Comparison of ENCODE assay signal across 13 mouse cellular contexts in the genomic region with DNA sequence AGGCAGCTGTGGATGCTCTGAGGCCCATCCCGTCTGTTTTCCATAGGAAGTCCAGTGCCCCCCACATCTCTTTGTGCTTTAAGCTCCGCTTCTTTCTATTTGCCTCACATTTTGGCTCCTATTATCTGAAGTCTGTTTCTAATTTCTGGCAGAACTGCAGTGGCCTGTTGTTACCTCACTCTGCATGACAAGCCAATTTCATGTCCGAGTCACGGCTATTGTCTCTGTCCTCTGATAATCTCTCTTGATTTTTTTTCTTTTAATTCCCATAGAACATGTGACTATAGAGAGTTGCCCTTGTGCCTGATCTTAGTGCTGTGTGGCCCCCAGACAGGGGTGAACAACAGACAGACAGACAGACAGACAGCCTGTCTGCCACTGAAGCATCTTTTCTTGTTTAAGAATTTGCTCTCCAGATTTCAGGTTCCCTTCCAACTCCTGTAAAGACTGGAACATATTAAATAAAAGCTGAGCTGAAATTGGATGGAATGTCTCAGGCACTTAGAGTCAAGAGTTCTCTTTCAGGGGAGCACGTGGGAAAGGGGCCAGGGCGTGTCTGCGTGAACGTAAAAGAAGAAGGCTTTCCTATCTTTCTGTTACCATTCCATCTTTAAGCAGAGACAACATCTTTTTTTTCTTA. TPM values are rescaled to one million over a fixed set of nuclear protein-coding genes. Genes with fewer than 3 reads are reported as not detected.
DNase-seq lines count a peak whose midpoint lies in the region; ATAC-seq lines count a peak whose summit lies in the region.
"Had no signal": no experiment of that assay in that cellular context is flagged by ENCODE, and none has a peak within 500 bp of the region (broad histone marks: within the 10 kb centered on the region; RNA-seq: fewer than 3 reads in every experiment).

No protein-coding gene starts in this region.

- peaks cover 43 to 56% of the 10 kb centered on the region in 2 experiments for H3K4me1 ChIP-seq in heart, embryonic 14.5 days (ENCODE audit: control insufficient read depth in 2 of 2, insufficient read depth in 2 of 2, low read length in 2 of 2)
- H3K4me1 ChIP-seq in embryonic facial prominence, embryonic 12.5 days: peaks cover 37% of the 10 kb centered on the region
- H3K4me1 ChIP-seq in hindbrain, embryonic 15.5 days (replicated peaks): peaks cover 41% of the 10 kb centered on the region
- peaks cover 29% of the 10 kb centered on the region for H3K4me1 ChIP-seq in midbrain, embryonic 15.5 days

- no peaks in the 10 kb centered on the region for H3K27me3 ChIP-seq in heart, embryonic 14.5 days (ENCODE audit: control insufficient read depth, insufficient read depth, low read length)
- H3K27me3 ChIP-seq in embryonic facial prominence, embryonic 12.5 days: no peaks in the 10 kb centered on the region
- no peaks in the 10 kb centered on the region for H3K27me3 ChIP-seq in hindbrain, embryonic 15.5 days
- no peaks in the 10 kb centered on the region; the same call in 1 of the 2 replicates for H3K27me3 ChIP-seq in midbrain, embryonic 15.5 days (replicated peaks)

- no peak for ATAC-seq in heart, embryonic 14.5 days (ENCODE audit: insufficient number of reproducible peaks, insufficient read depth, low FRiP score, low read depth)
- peak; percentile 37; the same call in 1 of the 2 replicates for ATAC-seq in embryonic facial prominence, embryonic 12.5 days (ENCODE audit: insufficient number of reproducible peaks, insufficient read depth, low FRiP score, low TSS enrichment)
- ATAC-seq in hindbrain, embryonic 15.5 days (ENCODE audit: low FRiP score, low read depth): no peak
- ATAC-seq in midbrain, embryonic 15.5 days (replicated peaks): no peak; the same call in 1 of the 2 replicates
- no peak for ATAC-seq in megakaryocyte progenitor cell, adult 5-6 weeks (replicated peaks; ENCODE audit: poor library complexity)

- no peak overlapping the region for H3K4me2 ChIP-seq in heart, embryonic 14.5 days (ENCODE audit: low read length)
- peak overlapping the region; percentile 19 for H3K4me2 ChIP-seq in embryonic facial prominence, embryonic 12.5 days (replicated peaks)
- peak overlapping the region; percentile 29 for H3K4me2 ChIP-seq in hindbrain, embryonic 15.5 days
- peak overlapping the region; percentile 33 for H3K4me2 ChIP-seq in midbrain, embryonic 15.5 days

- DNase-seq in heart, adult 9 months (ENCODE audit: low spot score in 2 of 2): no peak
- no peak for DNase-seq in ovary, postnatal 36 days (ENCODE audit: low spot score)
- DNase-seq in spleen, postnatal 36 days (ENCODE audit: low spot score in 2 of 2): no peak
- DNase-seq: B cell, adult 2 months; cerebellum, adult 18-20 months; gastrocnemius, postnatal 14 days; kidney, adult 8-10 months had no signal

- H3K36me3 ChIP-seq in heart, embryonic 14.5 days (ENCODE audit: control insufficient read depth, insufficient read depth, low read length): no peaks in the 10 kb centered on the region
- no peaks in the 10 kb centered on the region for H3K36me3 ChIP-seq in embryonic facial prominence, embryonic 12.5 days
- no peaks in the 10 kb centered on the region for H3K36me3 ChIP-seq in hindbrain, embryonic 15.5 days
- no peaks in the 10 kb centered on the region for H3K36me3 ChIP-seq in midbrain, embryonic 15.5 days (replicated peaks)

- H3K27ac ChIP-seq in heart, embryonic 14.5 days (replicated peaks in 1 of 2; ENCODE audit: control insufficient read depth in 1 of 2, insufficient read depth in 1 of 2, low read depth in 2 of 2, low read length in 2 of 2): peak overlapping the region; percentile 8 to 20; a peak in 2 of 4 replicates
- H3K27ac ChIP-seq in embryonic facial prominence, embryonic 12.5 days: peak overlapping the region; percentile 71
- H3K27ac ChIP-seq in hindbrain, embryonic 15.5 days (replicated peaks): peak overlapping the region; percentile 77
- H3K27ac ChIP-seq in midbrain, embryonic 15.5 days: peak overlapping the region; percentile 84

- H3K4me3 ChIP-seq in heart, embryonic 14.5 days (ENCODE audit: control insufficient read depth in 1 of 2, insufficient read depth in 1 of 2, low read depth in 1 of 2, low read length in 2 of 2): no peak overlapping the region
- no peak overlapping the region for H3K4me3 ChIP-seq in embryonic facial prominence, embryonic 12.5 days
- H3K4me3 ChIP-seq in hindbrain, embryonic 15.5 days: no peak overlapping the region
- no peak overlapping the region for H3K4me3 ChIP-seq in midbrain, embryonic 15.5 days
- H3K4me3 ChIP-seq: myocyte had no signal

- H3K9ac ChIP-seq in heart, embryonic 14.5 days (ENCODE audit: low read length): no peak overlapping the region
- no peak overlapping the region for H3K9ac ChIP-seq in embryonic facial prominence, embryonic 12.5 days
- no peak overlapping the region for H3K9ac ChIP-seq in hindbrain, embryonic 15.5 days
- H3K9ac ChIP-seq in midbrain, embryonic 15.5 days: no peak overlapping the region

- H3K9me3 ChIP-seq in heart, embryonic 14.5 days (ENCODE audit: control insufficient read depth, low read length): no peaks in the 10 kb centered on the region
- no peaks in the 10 kb centered on the region for H3K9me3 ChIP-seq in embryonic facial prominence, embryonic 12.5 days
- H3K9me3 ChIP-seq in hindbrain, embryonic 15.5 days: no peaks in the 10 kb centered on the region
- no peaks in the 10 kb centered on the region for H3K9me3 ChIP-seq in midbrain, embryonic 15.5 days

- WGBS in heart, embryonic 14.5 days: 50% methylated on average over 8 of the region's 8 CpGs
- WGBS in embryonic facial prominence, embryonic 12.5 days: 18% methylated on average over 8 of the region's 8 CpGs
- WGBS in hindbrain, embryonic 15.5 days: 14% methylated on average over 8 of the region's 8 CpGs
- WGBS in midbrain, embryonic 15.5 days: 5% methylated on average over 8 of the region's 8 CpGs

RNA-seq across cellular contexts. Expression of a gene that starts 50.9 kb away (rescaled TPM):
- polyA plus RNA-seq in heart, embryonic 14.5 days (2014; fragmentation: Nextera tagmentation; extraction: Ambion mirVana): 0.28 TPM in 1 of 2 replicates, not detected in the other
- polyA plus RNA-seq in embryonic facial prominence, embryonic 12.5 days (2016; fragmentation: Nextera tagmentation; extraction: Ambion mirVana): 0.18 TPM in 1 of 2 replicates, not detected in the other
- polyA plus RNA-seq in hindbrain, embryonic 15.5 days (2015; fragmentation: Nextera tagmentation; extraction: Ambion mirVana): 0.32 and 0.46 TPM in 2 replicates
- polyA plus RNA-seq in midbrain, embryonic 15.5 days (2015; fragmentation: Nextera tagmentation; extraction: Ambion mirVana): 0.34 and 0.58 TPM in 2 replicates
- total RNA-seq in megakaryocyte progenitor cell, adult 5-6 weeks (2015): not detected in 2 replicates
- total RNA-seq in megakaryocyte progenitor cell, adult 5-6 weeks (2017): not detected in 2 replicates
- total RNA-seq: gastrocnemius, postnatal 14 days had no signal

Comparison
In these comparisons a context has a peak if more than half of its experiments do, and no peak if none do; other contexts are left out.
1. H3K27ac ChIP-seq: peak in every context shown above with its lines; median percentile 84 in midbrain, embryonic 15.5 days; 77 in hindbrain, embryonic 15.5 days; 71 in embryonic facial prominence, embryonic 12.5 days; 14 in heart, embryonic 14.5 days.